Mouse (Mus musculus) layer of hippocampus, postnatal 14 days (tissue): Measurements from ENCODE around the gene Rubcnl. TPM values are rescaled to one million over a fixed set of nuclear protein-coding genes. Genes with fewer than 3 reads are reported as not detected.

Experiments
- DNase-seq, 2 experiments: peaks; one replicate each; pipeline ENCODE4 v3.0.0; 2021 to 2022; ENCODE audit warnings: low spot score in 2 of 2, mixed read lengths in 1 of 2
- total RNA-seq, 2 experiments: library from RNA; stranded (reverse); gene quantifications; 2 replicates each; pipeline ENCODE4 v1.2.3; 2021

Rubcnl gene
- total RNA-seq, 2 experiments from 2014 or later: 1.2 to 1.4 TPM

DNA sequence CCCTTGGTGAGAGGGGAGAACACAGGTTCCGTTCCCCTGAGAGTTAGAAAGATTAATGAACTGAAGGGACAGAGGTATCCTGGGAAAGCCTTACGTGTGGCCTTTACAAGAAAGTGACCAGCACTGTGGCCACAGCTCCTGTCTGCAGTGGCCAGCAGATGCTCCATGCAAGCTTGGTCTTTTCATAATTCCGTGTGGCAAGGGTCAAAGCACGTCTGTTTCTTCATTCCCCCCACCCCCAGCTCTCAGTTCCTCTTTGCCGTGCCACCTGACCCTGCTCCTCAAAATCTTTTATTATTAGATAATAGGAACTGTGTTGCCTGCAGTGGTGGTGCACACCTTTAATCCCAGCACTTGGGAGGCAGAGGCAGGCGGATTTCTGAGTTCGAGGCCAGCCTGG is 1.4 kb downstream of the Rubcnl start:
- no peak for DNase-seq

- no peak for DNase-seq
Observed at GRCm38 (mm10) chr14:75017877-75018825, 2.3 kb downstream of the Rubcnl start.

DNA sequence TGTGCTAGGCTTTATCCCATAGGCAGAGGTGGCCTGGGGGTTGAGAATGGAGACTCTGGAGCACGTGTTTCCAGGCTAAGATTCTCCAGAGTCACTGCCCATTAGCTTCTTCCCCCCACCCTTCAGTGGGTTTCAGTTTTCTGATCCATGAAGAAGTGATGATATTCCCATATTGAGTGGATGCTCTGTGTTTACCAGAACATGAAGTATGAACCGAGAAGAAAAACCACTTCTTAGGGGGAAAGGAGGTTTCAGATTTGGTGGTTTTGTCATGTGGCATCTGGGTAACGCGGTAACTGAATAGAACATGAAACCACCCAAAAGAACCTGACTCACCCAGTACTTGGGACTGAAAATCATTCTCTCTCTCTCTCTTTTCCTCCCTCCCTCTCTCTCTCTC is 3.0 kb downstream of the Rubcnl start:
- no peak for DNase-seq

DNA sequence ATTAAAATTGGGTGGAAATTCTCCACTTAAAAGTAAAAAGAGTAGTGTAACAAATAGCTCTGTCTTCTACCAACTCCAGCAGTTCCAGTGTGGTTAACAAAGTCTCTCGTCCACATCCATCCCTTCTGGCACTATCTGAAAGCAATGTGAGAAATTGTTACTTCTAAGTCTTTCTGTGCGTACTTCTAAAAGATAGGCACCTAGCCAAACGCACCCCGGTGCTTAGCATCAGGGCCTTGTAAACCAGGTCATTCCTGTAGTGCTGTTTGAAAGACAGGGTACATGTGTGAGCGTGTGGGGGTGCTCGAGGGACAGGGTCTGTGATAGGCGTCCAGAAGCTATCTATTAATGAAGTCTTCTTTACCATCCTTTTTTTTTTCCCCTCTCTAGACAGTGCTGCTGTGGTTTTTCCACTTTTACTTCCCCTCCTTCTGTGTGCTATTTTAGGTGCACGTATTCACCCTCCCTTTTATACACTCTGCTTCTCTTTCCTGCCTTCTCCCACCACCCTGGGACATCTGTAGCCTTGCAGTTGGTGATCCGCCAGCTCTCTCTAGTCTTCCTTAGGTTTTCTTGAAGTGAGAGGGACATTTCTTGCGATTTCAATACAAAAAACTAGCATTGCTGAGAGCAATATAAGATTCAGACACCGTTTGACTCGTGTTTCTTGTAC is 4.9 kb downstream of the Rubcnl start:
- DNase-seq: no peak

GRCm38 (mm10) chr14:75022522-75022921 is 6.7 kb downstream of the Rubcnl start:
- DNase-seq: no peak

DNA sequence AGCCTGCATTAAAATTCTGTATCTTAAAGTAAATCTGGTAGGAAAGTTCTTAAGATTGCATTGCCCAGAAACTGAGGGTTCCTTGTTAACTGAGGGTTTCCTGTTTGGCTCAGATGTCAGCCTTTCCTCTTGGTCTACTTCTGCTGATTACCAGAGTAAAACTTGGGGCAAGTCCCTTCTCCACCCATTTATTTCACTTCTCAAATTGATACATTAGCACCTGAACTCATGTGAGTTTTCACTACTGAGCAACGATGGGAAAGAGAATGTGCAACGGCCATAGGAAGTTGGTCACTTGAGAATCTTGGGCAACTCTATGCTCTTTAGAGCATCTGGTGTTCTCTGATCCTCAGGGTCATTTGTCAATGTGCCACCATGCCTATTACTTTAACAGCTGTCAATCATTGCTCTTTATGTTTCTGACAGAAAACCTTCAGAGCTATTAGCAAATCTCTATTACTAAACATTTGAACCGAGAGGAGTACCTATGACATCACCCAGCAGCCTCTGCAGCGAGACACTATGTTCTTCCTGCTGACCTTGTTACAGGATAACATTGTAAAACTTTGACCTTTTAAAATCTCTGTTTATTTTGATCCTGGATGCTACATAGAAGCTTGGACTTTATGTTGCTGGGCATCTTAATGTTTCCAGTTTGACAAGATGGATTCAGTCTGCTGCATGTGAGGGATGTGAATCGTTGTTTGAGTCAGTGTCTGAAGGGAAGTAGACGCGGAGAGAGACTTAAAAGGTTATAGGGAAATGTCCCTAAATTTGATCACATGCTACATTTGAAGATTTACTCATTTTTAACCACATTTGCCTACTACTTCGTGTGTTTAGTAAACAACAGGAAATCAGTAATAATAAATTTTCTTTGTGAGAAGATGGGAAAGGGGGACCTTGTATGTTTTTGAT is 9.2 kb downstream of the Rubcnl start:
- DNase-seq: no peak

DNA sequence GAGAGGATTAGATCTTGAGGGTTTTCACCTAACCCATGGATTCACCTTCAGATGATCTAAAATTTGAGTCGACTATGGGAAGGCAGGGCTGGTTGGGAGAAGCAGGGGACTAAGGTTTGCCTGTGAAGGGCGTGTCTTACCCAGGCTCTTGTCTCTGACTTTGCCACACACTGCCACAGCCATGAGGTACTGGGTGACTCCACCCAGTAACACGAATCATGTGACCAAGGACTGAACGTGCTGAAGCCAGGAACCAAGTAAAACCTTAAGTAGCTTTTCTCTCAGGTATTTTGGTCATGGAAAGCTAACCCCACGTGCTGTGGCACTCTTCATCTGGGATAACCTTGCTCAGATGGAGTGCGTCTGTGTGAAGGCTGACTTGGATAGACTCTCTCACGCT is 14.9 kb downstream of the Rubcnl start:
- no peak for DNase-seq

DNA sequence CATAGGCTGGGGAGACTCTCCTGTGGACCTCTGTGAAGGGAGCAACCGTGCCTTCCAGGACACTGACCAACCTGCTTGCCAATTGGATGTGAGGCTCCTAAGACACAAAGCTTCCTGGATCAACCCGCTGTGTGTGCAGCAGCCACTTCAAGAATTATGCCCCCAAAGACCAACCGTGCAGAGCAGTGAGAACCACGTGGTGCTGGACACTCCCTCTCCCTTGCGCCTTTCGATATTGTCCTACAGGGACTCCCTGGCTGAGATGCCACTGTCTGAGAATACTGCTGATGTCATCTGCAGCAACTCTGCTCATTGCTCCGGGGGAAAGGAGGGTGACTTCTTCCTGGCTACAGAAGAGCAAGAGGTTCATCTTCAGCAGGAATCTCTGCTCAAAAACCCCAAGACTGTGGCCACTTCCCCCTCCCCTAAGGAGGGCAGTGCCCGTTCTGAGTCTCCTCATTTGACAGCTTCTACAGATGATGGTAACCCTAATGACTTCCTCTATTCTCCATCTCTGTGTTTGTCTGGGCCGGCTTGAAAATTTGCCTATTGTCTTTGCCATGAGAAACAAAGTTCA is 16.3 kb downstream of the Rubcnl start:
- no peak for DNase-seq

DNA sequence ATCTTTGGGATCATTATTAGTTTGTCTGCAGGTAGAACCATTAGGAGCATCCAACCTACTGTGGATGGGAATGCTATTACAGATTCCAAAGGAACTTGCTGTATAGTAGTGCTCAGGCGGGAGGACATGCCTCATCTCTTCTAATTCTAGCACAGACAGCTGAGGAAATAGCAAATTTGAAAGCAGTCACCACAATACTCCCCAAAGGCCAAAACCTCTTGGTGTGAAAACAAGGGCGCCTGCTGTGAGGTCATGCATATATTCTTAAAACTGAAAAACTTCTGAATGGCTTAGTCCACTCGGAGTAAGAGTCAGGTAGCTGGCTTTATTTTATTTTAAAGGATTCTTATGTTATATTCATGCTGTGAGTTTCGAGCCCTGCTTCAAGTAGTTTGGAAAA is 16.9 kb downstream of the Rubcnl start:
- DNase-seq: no peak

GRCm38 (mm10) chr14:75034240-75034639 is 18.4 kb downstream of the Rubcnl start:
- DNase-seq: peak in 1 of 2 experiments; percentile 18

GRCm38 (mm10) chr14:75035431-75035830 is 19.6 kb downstream of the Rubcnl start:
- DNase-seq: no peak

- no peak for DNase-seq
Observed at GRCm38 (mm10) chr14:75045184-75045583, 29.4 kb downstream of the Rubcnl start.

GRCm38 (mm10) chr14:75052451-75052850 is 36.6 kb downstream of the Rubcnl start:
- no peak for DNase-seq

DNA sequence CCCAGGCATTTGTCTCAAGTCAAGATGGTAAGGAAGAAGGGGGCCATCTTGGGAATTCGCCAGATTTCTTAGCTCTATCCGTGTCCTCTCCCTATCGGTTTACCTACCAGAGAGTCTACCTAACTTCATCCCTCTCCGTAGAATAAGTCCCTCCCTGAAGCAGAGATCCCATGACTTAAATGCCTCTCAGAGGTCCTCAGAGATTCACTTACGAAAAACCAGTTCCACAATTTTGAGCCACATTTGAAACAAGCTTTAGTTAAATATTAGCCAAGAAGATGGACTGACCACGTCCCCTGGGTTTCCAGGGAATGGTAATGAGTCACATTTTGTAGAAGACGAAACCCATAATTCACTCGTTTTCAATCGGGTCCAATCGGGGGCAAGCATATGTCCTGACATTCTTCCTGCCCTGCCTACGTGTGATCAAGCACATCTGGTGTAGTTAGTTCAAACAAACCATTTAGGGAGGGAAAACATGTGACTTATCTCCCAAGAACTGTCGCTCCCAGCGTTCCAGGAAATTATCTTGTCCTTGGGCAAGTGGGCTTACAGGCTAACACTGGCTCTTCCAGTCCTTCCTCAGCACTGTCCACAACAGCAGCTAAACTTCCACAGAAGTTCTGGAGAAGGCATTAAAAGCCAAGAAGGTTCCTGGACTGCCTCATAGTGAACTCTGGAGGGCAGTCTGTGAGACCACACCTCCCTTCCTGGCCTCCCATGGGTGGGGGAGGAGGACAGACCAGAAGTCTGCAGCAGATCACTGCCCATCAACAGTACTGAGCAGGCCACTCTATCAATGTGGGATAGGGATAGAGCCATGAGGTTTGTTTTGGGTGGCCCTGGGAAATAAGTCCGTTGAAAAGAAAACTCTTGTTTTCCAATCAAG is 38.9 kb downstream of the Rubcnl start:
- DNase-seq: no peak

DNA sequence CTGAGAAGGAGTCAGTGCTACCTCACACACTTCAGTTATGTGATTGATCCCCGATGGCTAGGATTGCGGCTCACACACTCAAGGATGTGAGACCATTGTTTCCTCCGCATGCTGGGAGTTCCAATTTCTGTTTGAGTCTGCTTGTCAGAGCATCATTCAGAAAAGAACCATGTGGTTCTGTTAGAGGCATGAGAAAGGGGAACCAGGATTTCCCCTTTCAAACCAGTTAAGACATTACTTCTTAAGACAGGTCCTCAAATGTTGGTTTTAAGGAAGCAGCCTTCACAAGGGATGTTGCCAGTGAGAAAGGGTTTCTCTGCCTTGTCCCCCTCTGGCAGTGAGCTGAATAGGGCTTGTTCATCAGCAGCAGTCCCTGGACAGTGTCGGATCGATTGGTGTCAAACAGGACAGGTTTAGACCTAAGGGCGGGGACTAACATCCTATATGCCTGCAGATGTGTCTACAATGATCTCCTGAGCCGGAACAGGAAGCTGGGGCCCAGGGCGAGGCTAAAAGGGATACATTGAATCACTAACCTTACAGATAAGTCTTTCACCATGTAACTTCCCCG is 41.1 kb downstream of the Rubcnl start:
- no peak for DNase-seq

DNA sequence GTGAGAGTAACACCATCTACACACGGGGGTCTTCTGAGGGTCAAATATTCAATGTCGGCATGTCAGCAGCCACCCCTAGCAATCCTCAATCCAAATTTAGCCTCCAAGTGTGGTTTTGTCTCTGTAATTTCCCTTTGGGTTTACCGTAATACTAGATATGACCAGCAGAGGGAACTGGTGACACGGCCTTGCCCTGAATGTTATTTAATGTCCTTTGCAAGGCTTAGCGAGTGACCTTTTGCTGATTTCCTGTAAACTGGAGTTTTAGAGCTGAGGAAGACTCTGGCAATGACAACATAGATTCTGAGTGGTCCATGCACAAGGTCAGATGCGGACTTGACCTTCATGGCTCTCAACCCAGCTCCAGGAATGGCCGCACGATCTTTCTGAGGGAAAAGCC is 44.7 kb downstream of the Rubcnl start:
- peak; percentile 18 to 33 for DNase-seq

DNA sequence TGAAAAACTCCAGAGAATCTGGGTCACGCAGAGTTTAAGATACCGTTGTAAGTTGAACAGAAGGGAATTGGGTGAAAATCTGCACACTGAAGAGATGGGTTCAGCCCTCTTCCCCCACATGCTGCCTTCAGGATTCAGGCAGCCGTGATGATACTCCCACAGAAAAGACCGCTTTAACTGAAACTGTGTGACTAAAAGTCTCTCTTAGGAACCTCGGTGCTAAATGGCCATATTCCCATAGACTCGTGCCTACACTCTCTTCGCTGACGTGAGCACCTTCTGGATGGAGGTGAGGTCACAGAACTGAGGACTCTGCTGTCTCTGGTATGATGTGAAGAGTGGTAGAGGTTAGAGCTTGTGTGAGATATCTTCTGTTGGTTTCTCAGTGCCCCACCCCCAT is 48.1 kb downstream of the Rubcnl start:
- DNase-seq: no peak

- no peak for DNase-seq
Observed at GRCm38 (mm10) chr14:75064520-75064919, 48.7 kb downstream of the Rubcnl start.

DNA sequence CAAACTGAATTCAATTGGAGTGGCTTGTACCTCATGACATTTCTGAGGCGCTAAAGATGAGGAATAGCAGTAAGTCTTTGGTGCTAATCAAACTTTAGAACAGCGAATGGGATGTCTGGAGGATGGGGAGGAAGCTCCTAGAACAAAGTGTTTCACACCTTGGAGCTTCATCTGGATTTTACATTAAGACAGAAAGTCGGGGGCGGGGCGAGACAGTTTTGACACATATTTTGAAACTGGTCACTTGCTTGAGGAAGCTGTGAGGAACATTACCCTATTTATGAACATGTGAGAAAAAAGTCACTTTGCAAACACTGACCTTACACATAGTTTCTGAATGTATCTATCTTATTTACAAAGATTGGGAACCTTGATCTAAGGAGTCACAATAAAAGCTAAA is 49.4 kb downstream of the Rubcnl start:
- DNase-seq: no peak
